Mouse (Mus musculus): ENCODE measurements at regions not wholly inside any gene's neighbourhood (a gene's known extent, or its start where the extent isn't known, plus 50 kb on each side); places are given as distances from the start of the nearest gene placed in this dataset.
"Not testable (repeated sequence)": the region's sequence is repeated elsewhere in the genome, so short reads cannot be mapped to it uniquely, and the experiment has no call there.

- DNase-seq = no peak
Measured at GRCm38 (mm10) chr4:69677315-69677714, 723.1 kb upstream of the Brinp1 start.

GRCm38 (mm10) chr4:69673456-69673855 lies 719.3 kb upstream of the Brinp1 start:
- no peak for DNase-seq

GRCm38 (mm10) chr4:69628908-69629307 lies 674.7 kb upstream of the Brinp1 start:
- no peak for DNase-seq

GRCm38 (mm10) chr4:69626426-69626825 lies 672.2 kb upstream of the Brinp1 start:
- not testable (repeated sequence) for DNase-seq

GRCm38 (mm10) chr4:69625831-69626230 lies 671.6 kb upstream of the Brinp1 start:
- no peak for DNase-seq

GRCm38 (mm10) chr4:69621058-69621609 lies 666.9 kb upstream of the Brinp1 start:
- no peak for DNase-seq

GRCm38 (mm10) chr4:69618161-69618730 lies 664.0 kb upstream of the Brinp1 start:
- DNase-seq = no peak

GRCm38 (mm10) chr4:69614901-69615300 lies 660.7 kb upstream of the Brinp1 start:
- DNase-seq = peak; percentile 13 to 27

- peak in 1 of 2 experiments; percentile 36 for DNase-seq
Measured at GRCm38 (mm10) chr4:69611681-69612300, 657.6 kb upstream of the Brinp1 start.

GRCm38 (mm10) chr4:69608885-69609284 lies 654.7 kb upstream of the Brinp1 start:
- DNase-seq = no peak

- no peak for DNase-seq
Measured at GRCm38 (mm10) chr4:69596992-69597541, 642.9 kb upstream of the Brinp1 start.

- no peak for DNase-seq
Measured at GRCm38 (mm10) chr4:69594022-69594421, 639.8 kb upstream of the Brinp1 start.

- peak; percentile 9 to 52 for DNase-seq
Measured at GRCm38 (mm10) chr4:69576256-69576655, 622.1 kb upstream of the Brinp1 start.

- no peak for DNase-seq
Measured at GRCm38 (mm10) chr4:69548104-69548503, 593.9 kb upstream of the Brinp1 start.

GRCm38 (mm10) chr4:69538172-69538908 lies 584.1 kb upstream of the Brinp1 start:
- DNase-seq = peak; percentile 7 to 68

GRCm38 (mm10) chr4:69533107-69533506 lies 578.9 kb upstream of the Brinp1 start:
- no peak for DNase-seq

GRCm38 (mm10) chr4:69523112-69523511 lies 568.9 kb upstream of the Brinp1 start:
- DNase-seq = no peak

GRCm38 (mm10) chr4:69508281-69508680 lies 554.1 kb upstream of the Brinp1 start:
- no peak for DNase-seq

GRCm38 (mm10) chr4:69471200-69471599 lies 517.0 kb upstream of the Brinp1 start:
- DNase-seq = no peak

GRCm38 (mm10) chr4:69459990-69460389 lies 505.8 kb upstream of the Brinp1 start:
- no peak for DNase-seq

- DNase-seq = no peak
Measured at GRCm38 (mm10) chr4:69456420-69456819, 502.2 kb upstream of the Brinp1 start.

- no peak for DNase-seq
Measured at GRCm38 (mm10) chr4:69446161-69446560, 492.0 kb upstream of the Brinp1 start.

- peak in 1 of 2 experiments; percentile 8 for DNase-seq
Measured at GRCm38 (mm10) chr4:69443956-69444355, 489.8 kb upstream of the Brinp1 start.

Data from lung, postnatal 4 days (tissue).